Mouse (Mus musculus) gastrocnemius, adult 8-10 months (tissue): ENCODE results near the gene Sec11a. TPM values are rescaled to one million over a fixed set of nuclear protein-coding genes. Genes with fewer than 3 reads are reported as not detected.
"Not testable (repeated sequence)": the region's sequence is repeated elsewhere in the genome, so short reads cannot be mapped to it uniquely, and the experiment has no call there.

Source experiments
- DNase-seq, 2 experiments: peaks; one replicate each; pipeline ENCODE4 v3.0.0; 2022; ENCODE audit warnings: low spot score in 2 of 2
- total RNA-seq, 4 experiments: library from RNA; stranded (reverse); gene quantifications; 2 replicates each; pipeline ENCODE4 v1.2.4; 2022

Gene Sec11a
- total RNA-seq, 4 experiments from 2014 or later, result 24.9 to 33.7 (median 25.5) TPM

DNA sequence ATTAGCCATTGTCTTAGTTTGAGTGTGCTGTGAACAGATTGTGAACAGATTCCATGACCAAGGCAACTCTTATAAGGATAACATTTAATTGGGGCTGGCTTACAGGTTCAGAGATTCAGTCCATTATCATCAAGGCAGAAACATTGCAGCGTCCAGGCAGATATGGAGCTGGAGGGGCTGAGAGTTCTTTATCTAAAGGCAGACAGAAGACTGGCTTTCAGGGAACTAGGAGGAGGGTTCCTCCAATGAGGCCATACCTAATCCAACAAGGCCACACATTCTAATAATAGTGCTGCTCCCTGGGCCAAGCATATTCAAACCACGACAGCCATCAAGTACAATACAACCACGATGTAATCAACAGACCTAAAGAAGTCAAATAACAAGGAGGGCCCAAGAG is 11.4 kb upstream of the Sec11a start:
- no peak for DNase-seq

DNA sequence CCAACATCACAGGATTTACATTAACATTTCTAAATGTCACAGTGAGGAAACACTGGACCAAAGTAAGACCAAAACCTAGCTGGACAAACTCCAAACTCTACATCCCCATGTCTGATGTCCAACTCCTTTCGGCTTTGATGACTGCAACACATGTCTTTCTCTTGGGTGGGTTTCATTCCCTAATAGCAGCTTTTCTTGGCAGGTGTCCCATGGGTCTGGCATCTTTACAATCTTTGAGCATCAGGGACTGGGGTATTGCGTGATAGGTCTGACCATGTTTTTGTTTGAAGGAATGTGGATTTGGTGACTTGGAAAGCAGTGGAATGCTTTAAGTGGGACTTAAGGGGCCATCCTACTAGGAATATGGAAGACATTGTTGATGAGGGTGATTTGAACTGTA is 9.3 kb upstream of the Sec11a start:
- DNase-seq, result no peak

DNA sequence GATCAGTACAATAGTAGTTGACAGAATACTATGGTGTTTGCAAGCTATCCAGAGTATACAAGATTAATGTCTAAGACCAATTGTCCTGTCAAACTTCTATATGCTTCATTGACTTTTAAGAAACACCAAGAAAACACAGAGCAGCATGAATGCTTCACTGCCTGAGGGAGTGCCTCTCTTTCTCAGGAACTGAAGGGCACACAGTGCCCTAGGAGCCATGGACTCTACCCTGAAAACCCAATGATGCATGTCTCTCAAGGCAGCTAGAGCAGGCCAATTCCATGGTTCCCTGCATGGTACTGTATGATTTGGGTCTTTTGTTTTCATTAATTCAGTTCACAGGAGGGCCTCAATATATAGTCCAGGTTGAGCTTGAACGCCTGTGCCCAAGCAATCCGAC is 6.7 kb upstream of the Sec11a start:
- no peak for DNase-seq

DNA sequence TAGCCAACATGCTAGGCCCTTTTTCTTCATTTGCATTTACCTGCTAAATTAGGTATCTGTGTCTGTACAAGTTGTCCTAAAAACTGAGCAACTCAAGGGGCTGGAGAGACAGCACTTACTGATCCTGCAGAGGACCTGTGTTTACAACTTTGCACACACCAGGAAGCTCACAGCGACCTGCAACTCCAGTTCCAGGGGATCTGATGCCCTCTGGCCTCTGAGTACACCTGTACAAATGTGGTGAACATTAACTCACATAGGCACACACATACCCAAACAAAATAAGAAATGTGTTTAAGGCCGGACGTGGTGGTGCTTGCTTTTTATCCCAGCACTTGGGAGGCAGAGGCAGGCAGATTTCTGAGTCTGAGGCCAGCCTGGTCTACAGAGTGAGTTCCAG is 4.6 kb upstream of the Sec11a start:
- DNase-seq, result no peak

DNA sequence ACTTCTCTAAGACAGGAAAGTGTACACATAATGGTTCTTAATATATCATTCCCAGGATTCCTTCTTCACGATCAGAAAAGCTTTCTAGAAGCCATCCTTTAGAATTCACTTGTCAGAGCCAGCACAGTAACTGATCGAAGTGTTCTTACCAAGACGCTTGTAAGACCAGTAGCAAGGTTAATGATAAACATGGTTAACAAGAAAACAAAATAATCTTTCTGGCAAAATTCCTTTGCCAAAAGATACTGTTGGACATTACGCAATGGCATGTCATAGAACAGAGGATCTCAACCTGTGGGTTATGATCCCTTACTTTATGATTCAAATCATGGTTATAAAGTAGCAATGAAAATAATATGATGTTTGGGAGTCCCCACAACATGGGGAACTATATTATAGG is 3.9 kb upstream of the Sec11a start:
- DNase-seq, result no peak

DNA sequence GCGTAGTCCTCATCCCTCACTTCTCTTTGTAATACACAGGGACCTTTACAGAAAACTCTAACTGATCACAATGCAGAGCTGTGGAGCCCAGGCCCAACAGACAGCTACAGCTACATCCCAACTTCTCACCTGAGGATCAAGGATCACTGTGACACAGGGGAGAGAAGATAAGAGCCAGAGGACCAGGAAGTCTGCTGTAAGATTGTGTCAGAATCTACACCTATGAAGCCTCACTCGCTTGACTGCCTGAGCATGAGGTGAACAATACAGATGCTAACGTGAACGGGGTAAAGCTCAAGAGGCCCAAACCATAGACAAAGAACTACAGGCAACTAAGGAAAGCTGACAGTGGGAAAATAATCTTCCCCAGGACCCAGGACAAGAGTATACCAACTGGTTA is 7.8 kb downstream of the Sec11a start:
- DNase-seq, result no peak

DNA sequence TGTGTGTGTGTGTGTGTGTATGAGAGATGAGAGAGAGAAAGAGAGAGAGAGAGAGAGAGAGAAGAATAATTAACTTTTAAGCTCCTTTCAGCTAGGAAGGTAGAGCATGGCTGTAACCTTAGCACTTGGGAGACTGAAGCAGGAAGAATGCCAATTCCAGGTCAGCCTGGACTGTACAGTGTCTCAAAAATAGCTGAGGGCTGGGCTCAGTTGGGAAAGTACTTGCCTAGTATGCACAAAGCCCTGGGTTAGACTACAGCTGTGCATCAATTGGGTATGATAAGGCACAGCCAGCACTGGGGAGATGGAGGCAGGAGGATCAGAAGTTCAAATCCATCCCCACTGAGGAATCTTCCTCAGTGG is 10.3 kb downstream of the Sec11a start:
- DNase-seq, result not testable (repeated sequence)

DNA sequence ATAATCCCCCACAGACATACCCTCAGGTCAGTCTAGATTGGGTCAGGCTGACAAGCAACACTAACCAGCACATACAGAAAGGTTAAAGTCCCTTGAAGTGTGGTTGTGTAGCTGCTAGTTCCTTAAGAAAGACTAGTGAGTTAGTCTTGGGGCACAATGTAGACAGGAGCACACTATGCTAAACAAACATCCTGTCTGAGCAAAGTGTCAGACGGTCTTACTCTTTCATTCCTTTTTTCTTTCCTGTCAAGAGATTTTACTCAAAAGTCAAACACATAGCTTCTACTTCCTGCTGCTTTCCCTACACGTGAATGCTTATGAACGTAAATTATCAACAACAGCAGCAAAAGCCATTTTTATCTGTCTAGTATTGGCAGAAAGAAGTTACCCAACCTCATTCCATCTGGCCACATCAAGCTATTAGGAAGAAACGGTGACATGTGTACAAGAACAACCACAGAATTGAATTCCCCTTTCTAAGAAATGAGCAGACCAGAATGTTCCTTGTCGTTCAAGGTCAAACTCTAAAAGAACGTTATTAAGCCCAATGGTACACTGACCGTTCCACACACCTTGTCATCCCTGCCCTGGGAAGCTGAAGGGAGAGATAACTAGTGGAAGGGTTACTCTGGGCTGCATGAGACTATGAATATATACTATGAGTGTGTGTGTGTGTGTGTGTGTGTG is 10.8 kb downstream of the Sec11a start:
- not testable (repeated sequence) for DNase-seq

DNA sequence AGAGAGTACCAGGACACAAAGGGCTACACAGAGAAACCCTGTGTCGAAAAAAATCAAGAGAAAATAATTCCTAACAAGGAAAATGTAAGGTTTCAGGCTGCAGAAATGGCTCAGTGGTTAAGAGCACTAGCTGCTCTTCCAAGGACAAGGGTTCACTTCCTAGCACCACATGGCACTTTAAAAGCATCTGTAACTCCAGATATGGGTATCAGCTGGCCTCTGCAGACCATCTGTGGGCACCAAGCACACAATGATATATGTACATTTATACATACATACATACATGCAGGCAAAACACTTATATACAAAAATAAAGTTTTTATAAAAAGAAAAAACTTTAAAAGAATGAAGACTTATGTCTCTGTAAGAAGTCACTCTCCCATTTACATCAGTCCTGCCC is 11.7 kb downstream of the Sec11a start:
- DNase-seq, result no peak

DNA sequence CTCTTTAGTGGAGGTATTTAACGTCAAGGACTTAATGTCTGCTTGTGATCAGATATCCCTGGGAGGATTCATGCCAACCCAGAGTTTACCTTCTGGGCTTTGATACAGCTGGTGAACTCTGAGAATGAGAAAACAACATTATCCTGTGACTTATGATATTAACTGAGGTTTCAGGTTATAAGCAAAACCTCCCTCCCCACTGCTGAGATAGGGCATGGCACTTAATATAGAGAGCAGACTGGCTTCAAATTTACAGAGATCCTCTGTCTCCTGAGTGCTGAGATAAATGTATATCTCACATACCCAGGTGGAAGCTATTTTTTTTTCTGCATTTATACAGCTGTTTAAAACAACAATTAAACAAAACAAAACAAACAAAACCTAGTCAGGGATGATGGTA is 14.8 kb downstream of the Sec11a start:
- DNase-seq, result no peak

DNA sequence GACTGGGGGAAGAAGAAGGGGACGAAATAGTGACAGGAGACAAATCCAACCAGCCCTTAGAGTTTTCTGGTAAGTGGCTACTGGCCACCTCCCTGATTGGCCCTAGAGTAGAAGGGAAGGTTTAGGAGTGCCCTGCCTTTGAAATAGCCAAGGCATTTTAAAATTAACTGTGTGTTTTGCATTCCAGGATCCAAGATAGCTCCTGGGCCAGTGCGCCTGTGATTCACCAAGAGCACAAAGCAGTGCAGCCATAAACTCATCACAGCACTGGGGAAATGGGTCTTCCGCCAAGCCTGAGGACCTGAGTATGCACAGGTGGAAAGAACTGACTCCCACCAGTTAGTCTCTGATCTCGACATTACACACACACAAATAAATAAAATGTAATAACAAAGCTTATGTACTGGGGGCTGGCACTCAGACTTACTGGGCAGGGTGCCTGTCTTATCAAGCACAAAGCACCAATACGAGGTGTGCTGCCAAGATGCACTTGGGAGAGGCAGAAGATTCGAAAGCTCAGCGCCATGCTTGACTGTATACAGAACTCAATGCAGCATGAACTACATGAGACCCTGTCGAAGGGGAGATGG is 15.9 kb downstream of the Sec11a start:
- DNase-seq, result no peak

DNA sequence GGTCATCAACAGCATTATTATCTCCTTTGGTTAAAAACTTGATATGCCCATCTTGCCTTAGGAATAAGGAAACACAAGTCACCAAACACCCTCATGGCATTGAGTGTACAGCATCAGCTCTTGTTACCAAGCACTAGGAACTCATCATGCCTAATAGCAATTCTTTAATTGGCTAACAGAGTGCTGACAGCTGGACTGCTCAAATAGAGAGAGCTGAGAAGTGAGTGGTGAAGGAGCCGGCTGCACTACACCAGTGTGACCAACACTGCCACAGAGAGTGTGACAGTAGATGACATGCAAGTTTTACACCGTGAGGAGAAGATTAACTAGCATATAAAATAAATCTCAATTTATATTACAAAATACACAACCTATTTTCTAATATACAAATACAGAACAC is 24.4 kb downstream of the Sec11a start:
- DNase-seq, result no peak

DNA sequence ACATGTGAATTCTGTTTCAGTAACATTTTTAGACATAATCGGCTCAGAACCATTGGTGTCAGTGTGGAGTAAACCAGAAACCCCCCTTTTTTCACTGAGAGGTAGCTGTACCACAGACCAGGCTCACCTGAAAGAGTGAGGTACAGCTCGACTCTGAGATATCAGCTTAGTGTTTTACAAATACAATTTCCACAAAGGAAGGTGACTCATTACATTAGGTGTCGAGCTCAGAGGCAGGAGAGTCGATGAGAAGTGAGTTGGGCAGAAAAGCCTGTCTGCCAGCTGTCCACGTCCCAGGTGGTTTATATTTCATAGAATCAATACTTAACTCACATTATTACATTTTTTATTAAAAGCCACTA is 28.0 kb downstream of the Sec11a start:
- no peak for DNase-seq

DNA sequence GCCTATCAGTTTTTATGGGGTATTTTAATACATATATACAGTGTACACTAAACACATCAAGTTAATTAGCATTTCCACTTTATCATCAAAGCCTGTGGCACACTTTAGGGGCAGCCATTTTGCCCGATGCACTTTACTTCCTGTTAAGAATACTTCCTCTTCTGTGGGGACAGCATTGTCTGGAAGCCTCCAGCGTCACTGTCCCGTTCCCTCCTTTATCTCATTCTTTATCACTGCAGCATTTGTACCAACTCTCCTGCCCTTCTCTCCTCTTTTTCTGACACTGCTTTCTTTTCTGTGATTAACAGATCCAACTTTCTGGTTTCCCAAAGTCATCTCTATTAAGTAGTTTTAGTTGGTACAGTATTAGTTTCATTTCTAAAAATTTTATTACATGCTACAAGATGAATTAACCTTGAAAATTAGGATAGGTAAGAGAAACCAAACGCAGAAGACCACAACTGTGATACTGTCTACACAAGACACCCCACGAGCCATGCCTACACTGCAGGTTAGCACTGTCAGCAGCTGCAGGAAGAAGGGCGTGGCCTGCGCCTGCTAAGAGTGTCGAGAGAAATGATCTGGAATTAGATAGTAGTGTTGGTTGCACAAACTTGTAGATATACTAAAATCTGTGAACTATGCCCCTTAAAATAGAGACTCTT is 28.5 kb downstream of the Sec11a start:
- no peak for DNase-seq

DNA sequence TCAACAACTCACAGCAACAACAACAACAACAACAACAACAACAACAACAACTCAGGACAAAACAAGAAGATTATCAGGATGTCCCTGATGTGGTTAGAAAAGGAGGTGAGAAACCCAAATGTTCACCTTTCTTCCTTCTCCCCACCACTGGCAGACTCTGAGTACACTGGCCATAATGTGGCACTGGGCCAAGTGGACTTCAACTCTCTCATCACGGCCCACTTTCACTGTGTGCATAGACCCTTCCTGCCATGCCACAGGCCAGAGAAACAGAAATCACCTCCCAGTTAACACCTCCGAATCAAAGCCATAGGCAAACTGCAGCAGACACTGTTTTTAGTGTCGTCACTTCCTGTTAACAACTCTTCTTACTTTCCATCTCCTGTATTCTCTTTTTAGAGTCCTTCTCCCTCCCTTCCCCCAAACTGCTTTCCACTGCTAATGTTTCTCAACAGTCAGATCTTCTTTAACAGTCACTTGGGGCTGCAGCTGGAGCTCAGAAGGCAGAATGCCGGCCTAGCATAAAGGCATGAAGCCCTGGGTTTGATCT is 29.6 kb downstream of the Sec11a start:
- DNase-seq, result no peak

DNA sequence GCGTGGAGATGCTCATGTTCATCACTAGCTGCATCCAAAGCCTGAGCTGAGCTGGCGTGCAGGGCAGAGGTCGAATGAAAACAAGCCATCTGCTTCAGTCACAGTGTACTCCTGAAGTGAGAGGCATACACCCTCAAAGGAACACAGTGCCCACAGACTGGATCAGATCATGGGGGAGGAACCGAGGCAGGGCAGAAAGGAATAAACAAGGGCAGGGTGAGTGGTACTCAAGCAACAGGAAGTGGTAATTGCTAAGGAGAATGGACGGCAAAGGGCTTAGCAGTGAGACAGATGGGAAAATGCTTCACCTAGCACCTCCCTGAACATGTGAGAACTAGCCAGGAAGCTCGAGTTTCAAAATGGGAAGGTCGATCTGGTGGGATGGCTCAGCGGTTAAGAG is 35.1 kb downstream of the Sec11a start:
- no peak for DNase-seq

DNA sequence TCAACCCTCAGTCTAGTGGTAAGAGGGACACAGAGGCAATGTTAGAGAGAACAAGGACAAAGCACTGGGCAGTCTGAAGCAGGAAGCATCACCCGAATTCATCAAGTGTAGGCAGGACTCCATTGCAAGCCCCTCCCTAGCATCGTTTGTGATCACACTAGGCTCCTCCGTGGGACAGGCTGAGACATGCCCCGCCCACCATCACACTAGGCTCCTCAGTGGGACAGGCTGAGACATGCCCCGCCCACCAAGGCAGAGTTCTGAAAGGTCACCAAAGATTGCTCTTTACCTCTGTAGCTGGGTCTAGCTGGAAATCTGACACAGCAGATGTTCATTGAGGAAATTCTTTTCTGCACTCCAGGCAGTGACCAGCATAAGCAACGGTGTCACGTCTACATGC is 36.5 kb downstream of the Sec11a start:
- no peak for DNase-seq

DNA sequence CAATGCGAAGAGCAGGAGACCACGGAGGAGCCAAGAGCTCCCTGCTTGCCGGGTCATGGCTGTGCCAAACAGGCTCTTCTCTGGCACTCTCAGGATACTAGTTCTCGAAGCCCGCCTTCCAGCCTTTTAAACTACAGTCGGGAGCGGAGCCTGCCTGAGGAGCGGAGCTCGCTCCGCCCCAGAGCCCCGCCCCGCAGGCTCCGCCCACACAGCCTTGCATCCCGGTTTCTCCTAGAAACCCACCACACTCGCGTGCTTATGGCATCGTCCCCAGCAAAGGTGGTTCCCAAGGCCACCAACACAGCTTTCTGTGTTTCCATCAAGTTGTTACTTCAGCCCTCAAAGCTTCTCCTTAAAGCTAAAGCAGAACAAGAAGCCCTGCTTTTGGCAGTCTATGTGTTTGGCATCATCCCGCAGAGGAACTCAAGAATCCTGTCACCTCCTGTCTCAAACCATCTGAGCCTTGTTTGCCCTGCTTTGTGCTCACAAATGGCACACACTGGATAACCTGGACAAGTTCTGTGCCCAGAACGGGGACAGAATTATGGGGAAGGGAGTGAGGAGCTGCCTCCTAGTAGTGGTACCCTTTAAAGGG is 42.6 kb downstream of the Sec11a start, which contains the start of gene Nmb:
Nmb (minus strand) TSS at position 156 of the 595 bp plus-strand sequence.
- peak; percentile 46 to 57 for DNase-seq

DNA sequence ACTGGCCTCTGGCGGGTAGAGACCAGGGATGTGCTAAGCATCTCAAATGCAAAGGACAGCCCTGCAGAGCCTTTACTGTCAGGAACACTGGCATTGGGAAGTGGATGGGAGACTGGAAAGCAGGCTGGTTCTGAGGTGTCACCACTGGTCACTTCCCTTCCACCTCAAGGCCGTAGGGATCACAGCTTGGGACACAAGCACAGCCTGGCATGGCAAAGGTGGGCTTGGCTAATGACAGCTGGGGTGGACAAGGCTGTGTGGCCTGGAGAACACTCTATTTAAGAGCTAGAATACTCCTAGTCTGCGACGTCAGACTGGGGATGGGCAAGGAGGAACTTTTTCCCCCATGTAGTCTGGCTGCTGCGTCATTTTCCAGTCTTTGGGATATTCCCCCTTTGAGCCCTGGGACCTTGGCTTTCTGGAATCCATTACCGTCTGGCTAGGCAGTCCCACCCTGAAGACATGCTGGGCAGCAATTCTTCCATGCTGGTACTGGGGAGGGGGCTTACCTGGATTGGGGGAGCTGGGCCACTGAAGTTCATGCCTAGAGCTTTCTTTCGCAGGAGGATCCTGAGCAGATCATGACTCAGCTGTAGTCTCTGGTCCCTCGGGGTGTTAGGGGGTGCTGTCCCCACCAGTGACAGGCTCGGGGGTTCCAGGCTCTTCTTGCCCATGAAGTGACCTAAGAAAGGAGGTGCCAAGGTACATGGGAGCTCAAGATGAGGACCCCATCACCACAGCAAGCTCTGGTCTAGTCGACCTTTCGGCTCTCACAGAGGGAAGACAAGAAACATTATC is 43.8 kb downstream of the Sec11a start:
- no peak for DNase-seq

DNA sequence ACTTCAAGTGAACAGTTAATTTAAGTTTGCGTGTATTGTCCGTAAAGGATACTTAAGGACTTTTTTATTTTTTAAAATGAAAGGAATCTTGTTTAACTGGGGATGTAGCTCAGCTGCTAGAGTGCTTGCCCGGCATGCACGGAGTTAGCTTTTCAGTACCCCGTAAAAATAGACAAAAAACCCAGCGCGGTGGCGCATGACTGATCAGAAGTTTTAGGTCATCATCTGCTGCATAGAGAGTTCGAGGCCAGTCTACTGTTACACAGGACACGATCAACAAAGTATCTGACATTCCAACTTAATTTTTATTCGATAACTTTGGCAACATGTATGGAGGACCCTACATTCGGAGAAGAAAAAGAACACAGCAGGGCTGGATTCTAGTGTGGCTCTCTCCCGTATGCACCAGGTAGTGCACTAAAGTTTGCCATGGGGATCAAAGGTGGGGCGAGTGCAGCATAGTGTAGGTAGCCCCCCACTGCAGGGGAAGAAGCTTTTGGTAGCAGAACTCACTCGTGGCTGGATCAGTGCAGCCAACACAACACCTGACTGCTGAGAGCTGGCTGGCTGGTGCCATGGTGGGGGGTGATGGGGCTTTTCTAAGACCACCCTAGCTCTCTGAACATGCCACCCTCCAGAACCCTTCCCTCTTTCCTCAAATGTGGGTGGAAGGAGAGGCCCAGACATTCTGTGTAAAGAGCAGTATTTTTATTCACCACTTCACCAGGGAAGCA is 45.9 kb downstream of the Sec11a start:
- DNase-seq, result no peak
